Mouse (Mus musculus): ENCODE results near the gene Heyl. TPM values are rescaled to one million over a fixed set of nuclear protein-coding genes. Genes with fewer than 3 reads are reported as not detected.

Gene Heyl
- total RNA-seq (2021) = 1 to 10 TPM; 3.9 to 4.8 TPM

DNA sequence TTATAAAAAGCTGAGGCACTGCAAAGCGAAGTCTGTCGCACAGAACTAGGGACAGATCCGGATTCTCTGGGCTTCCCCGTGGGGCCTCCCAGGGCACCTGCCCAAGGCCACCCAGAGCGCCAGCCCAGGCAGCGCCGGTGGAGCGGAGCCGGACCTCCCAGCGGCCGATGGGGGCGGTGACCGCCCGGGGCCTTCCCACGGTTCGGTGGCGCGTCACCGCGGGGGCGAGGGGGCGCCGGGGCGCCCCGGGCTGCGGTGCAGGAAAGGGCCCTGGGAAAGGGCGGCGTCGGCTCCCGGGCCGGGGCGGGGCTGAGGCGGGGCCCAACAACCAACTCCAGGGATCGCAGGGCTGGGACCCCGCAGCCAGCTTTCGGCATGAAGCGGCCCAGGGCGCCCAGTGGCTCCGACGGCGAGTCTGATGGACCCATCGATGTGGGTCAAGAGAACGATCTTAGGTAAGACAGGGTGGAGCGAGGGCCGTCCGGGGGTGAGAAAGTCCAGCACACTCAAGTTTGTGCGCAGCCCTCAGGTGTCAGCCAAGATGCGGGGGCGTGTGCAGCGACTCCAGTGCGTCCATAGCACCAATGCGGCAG lies at the start of gene Heyl:
TSS of gene Heyl (plus strand) at position 65 of the 593 bp plus-strand sequence.
- DNase-seq (ENCODE audit: extremely low spot score in 1 of 2, low spot score in 1 of 2) = no peak

DNA sequence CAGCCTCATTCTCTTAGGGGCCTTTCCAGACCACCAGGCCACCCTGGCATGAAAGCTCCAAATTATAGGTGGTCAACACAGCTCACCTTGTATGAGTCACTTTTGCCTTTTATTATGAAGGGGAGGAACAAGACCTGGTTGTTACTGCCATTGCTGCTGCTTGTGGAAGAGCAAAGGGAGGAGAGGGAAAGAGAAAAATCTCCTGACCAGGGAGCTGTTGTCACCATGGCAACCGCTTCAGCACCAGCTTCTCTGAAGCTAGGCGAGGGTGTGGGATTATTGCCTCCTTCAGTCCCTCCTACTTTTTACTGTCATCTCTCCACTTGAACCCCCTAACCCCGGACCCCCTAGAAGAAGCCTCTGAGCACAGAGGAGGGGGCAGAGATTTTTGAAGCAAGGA lies 48.5 kb upstream of the Heyl start:
- DNase-seq (ENCODE audit: extremely low spot score in 1 of 2, low spot score in 1 of 2) = peak in 1 of 2 experiments; percentile 40

DNA sequence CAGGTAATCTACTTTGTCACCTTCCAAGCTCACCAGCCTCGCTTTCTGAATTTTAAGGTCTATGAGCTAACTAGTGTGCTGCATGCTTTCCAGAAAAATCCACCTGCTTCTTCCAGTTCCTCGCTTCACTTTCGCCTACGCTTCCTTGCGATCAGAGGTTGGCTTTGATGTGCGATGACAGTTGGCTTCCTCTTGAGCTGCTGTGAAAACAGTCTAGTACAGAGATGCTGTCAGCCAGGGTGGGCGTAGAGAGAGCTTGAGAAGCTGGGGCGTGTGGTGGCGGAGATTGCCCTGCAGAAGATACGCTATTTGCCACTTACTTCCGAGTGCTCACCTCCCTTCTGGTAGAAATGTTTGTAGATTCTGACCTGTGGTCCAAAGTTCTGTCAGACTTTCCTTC lies 41.0 kb upstream of the Heyl start:
- DNase-seq (ENCODE audit: extremely low spot score in 1 of 2, low spot score in 1 of 2) = no peak

DNA sequence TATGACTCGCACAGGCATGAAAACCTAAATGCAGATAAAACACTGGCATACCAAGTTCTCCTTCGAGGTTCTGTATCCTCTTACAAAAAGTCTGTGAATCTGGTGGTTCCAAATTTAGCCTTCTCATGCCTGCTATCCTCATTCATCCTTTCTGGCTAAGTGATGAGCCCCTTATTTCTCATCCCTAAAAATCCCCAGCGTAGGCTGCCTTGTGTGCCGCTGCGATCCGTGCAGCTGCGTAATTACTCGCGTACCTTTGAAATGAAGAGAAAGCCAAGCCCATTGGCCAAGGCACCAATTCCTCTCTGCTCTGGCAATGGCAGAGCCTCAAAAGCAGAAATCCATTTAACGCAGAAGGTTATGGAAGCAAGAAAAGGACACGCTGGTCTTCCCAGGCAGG lies 39.6 kb upstream of the Heyl start:
- DNase-seq (ENCODE audit: extremely low spot score in 1 of 2, low spot score in 1 of 2) = no peak

DNA sequence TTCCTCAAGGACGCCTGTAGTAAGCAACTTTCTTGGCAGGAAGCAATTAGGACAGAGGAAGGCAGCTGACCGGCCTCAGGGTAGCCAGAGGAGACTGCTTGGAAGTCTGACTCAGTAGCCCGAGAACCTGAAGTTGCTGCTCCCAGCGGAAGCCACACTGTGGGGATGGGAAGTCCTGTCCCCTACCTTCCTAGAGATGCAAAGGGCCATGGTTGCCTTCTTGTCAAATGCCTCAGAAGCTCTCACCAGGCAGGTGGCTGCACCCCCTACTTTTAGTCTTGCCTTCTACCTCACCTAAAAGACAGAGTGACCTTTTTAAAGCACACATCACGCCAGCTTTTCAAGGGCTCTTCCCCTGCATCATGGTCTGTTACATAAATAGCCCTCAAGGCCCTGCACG lies 36.7 kb upstream of the Heyl start:
- DNase-seq (ENCODE audit: extremely low spot score in 1 of 2, low spot score in 1 of 2) = no peak

DNA sequence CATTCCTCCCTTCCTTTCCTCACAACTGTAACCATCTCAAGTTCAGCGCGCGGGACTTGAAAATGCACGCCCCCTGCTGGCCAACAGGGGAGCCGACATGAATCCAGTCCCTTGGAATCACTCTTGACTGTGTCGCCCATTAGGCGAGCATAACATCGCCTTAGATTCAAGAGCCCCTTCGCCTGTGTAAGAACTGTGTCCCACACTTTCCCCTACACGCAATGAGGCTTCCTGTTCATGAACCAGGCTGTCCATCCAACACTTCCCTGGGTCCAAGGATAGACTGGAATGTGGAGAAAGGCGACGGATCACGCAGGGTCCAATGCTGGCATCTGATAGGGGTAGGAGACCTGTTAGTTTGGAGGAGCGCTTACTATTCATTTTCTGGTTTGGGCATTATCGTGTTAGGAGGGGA lies 32.6 kb upstream of the Heyl start:
- peak; percentile 63 to 83 for DNase-seq (ENCODE audit: extremely low spot score in 1 of 2, low spot score in 1 of 2)

DNA sequence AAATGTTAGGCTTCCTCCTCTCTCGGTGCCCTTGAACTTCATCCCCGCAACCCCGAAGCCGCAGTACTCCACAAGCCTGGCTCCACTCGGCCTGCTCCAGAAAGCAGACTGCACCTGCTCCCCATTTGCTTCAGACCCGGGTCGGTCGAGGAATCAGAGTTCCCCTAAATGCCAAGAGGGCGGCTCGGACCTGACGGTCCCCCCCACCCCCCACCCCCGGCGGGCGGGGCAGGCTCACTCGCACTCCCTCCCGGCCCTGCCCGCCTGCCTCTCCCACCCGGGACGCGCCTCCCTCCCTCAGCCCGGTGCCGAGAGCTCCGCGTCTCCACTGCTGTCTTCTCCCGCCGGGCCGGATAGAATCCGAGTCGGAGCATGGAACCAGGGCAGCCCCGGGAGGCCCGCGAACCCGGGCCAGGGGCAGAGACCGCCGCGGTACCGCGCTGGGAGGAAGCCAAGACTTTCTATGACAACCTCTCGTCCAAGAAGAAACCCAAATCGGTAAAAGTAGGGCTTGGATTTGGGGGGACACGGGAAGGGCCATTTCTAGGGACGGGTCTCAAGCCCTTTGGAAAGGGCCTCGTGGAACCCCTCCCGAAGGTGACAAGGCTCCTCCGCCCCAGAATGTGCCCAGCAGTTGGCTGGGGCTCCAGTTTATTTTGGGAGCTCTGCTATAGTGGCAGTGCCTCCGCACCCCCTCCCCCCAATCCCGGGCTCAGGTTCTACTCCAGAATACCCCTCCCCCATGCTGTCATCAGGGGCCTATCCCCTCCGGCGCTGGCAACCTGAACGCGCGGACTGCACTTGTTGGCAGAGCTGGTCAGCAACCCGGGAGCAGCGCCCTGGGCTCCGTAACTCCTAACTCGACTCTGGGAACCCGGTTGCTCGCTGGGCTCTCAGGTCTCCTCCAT lies 31.9 kb upstream of the Heyl start, which contains the start of gene Nt5c1a:
TSS of gene Nt5c1a (plus strand) at position 319 of the 908 bp plus-strand sequence.
- peak in 1 of 2 experiments; percentile 46 for DNase-seq (ENCODE audit: extremely low spot score in 1 of 2, low spot score in 1 of 2)

DNA sequence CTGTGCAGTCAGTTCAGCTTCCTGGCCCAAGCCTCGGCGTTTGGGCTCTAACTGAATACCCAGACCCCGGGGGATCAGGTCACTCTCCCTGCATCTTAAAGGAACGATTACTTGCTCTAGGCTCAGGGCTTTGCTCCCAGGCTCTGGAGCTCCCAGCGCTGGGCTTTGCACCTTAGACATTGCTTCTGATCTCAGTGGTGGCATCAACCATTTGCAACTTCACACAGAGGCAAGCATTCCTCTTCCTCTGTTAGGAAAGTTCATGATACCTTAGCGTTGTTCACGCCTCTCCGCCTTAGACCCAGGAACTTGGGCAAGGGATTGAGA lies 31.3 kb upstream of the Heyl start:
- DNase-seq (ENCODE audit: extremely low spot score in 1 of 2, low spot score in 1 of 2) = no peak

DNA sequence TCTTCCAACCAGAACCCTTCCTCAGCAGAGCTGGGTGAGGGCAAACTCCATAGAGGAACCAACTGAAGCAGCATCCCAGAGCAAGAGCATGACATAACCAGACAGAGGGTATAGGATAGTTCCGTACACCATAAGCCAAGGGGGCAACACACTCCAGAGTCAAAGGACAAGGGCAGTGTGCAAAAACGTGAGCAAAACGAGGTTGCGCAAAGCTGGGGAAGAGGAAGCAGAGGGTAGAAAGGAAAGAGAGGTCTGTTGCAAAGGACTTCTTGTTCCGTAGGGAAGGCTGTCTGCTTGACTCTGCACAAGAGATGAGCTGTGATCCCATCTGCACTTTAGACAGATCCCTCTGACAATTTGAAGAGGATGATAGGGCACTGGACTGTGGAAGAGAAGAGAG lies 26.0 kb upstream of the Heyl start:
- no peak for DNase-seq (ENCODE audit: extremely low spot score in 1 of 2, low spot score in 1 of 2)

DNA sequence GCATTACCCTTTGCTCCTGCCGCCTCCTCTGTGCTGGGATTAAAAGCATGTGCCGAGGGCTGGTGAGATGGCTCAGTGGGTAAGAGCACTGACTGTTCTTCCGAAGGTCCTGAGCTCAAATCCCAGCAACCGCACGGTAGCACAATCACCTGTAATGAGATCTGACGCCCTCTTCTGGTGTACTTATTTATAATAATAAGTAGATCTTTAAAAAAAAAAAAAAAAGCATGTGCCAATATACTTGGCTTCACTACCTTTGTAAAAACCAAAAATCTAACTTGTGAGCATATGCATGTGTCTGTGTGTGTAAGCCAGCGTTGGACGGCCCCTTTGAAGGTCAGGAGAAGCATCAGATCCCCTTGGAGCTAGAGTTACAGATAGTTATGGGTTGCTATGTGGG lies 22.4 kb upstream of the Heyl start:
- DNase-seq (ENCODE audit: extremely low spot score in 1 of 2, low spot score in 1 of 2) = no peak

DNA sequence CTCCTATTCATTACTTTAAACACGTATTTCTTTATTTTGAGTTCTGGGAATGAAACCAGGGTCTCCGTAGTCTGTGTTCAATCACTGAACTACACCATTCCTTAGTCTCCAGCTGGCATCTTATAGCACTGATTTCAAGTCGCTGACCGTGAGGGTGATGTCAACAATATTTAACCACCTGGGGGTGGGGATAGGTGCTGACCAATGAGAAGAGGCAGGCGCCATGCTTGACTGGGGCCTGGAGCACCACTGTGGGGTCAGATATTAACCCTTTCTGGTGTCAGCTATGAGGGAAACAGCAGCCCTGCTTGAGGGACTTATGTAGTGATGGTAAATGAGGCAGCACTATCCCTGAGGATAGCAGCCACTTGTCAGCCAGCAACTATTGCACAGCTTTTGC lies 21.9 kb upstream of the Heyl start:
- DNase-seq (ENCODE audit: extremely low spot score in 1 of 2, low spot score in 1 of 2) = no peak

DNA sequence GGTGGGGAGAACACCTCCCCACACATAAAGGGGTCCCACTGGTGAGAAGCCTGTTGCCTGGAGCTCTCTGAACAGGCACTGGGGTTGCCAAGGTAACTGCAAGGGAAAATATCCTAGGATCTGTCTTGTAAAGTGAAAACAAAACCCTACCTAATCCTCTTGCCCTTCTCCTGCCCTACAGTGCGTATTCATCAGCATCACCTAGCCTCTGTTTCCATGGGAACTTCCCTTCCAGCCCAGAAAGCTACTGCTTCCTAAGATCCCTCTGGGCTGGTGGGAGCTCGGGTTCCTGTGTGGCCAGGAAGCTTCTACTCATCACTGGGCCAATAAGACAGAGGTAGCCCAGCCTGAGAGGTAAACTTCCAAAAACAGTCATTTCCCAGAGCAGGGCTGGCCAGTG lies 21.0 kb upstream of the Heyl start:
- no peak for DNase-seq (ENCODE audit: extremely low spot score in 1 of 2, low spot score in 1 of 2)

DNA sequence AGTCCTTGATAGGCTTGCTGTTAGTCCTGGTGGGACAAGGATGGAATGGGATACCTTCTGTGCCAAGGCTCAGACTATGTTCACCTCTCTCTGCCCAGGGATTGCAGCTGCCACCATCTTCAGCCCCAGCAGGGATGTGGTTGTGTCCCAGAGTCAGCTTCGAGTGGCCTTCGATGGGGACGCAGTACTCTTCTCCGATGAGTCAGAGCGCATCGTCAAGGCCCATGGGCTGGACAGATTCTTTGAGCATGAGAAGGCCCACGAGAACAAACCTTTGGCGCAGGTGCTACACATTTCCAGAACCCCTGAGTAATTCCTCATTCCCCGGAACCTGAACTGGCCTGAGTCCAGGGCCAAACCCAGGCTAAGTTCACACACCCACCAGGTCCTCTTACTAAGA lies 19.4 kb upstream of the Heyl start:
- DNase-seq (ENCODE audit: extremely low spot score in 1 of 2, low spot score in 1 of 2) = no peak

DNA sequence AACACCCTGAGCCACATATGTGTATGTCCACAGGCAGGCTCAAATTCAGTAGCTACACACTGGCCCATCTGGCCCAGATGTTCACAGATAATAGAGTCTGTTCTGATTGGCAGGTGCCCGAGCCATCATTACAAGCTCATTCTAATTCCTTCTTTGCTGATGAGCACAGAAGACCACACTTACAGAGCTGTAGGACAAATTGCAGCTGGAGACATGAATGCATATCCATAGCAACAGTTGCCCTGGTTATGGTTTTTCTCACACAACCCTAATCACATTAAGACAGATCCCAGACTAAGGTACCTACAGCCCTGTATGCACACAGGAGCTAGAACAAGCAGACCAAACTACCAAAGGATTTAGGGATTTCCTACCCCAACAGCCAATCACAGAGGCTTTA lies 18.0 kb upstream of the Heyl start:
- DNase-seq (ENCODE audit: extremely low spot score in 1 of 2, low spot score in 1 of 2) = no peak

DNA sequence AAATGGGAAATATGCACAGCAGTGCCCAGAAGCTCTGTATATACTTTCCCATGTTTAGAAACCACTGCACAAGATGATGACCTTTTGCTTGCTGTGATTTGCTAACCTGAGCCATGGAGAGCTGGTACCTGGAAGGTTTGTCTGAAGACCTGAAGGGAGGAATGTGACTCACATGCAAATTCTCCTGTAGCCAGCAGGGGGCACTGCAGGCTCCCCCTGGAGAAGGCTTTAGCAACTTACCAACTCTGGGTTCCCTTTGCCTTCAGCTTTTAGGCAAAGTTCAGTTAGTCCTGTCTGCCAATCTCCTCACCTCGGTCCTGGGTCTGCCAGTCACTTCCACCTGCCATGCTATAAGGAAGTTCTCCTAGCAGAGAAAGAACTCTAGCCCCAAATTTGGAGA lies 16.6 kb upstream of the Heyl start:
- DNase-seq (ENCODE audit: extremely low spot score in 1 of 2, low spot score in 1 of 2) = peak in 1 of 2 experiments; percentile 65

DNA sequence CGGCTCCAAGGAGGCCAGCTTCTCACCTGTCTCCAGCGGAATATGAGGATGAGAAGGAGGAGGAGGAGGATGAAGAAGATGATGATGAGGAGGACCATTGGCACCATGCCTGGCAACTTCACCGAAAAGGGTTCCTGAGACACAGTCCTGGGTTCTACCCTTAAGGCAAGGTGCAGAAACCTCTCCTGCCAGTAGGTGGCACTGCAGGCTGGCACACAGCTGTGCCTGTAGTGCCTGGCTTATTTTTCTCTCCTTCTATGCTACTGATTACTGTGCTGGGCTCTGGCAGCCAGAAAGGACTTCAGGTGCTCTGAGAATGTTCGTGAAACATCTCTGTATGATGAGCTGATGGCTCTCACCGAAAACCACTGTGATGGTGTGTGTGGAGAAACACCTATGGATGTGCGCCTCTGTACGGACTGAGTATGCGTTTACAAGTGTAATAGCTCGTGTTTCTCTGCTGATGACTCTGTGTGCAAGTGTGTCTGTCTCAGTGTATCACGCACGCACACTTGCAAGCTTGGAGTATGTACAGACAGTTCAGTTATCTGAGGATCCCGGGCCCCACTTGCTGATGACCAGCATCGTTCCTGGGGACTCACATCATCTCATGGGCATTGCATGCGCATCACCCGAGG lies 13.5 kb upstream of the Heyl start:
- peak; percentile 69 to 89 for DNase-seq (ENCODE audit: extremely low spot score in 1 of 2, low spot score in 1 of 2)

DNA sequence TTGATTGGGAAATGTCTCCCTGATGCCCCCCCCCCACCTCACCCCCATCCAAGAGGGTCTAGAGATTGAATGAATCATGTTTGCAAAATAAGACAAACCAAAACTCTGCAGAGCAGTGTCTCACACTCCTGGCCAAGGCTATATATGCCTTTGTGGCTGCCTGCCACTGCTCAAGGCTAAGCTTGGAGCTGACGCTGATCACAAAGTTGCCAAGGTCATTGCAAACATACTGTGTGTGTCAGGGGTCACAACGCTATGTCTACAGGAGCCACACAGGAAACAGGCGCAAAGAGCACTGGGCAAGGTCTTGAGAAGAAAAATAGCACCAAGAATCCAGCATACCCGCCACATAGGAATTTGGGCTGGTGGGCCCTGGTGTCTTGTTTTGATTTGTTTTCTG lies 12.7 kb upstream of the Heyl start:
- no peak for DNase-seq (ENCODE audit: extremely low spot score in 1 of 2, low spot score in 1 of 2)

DNA sequence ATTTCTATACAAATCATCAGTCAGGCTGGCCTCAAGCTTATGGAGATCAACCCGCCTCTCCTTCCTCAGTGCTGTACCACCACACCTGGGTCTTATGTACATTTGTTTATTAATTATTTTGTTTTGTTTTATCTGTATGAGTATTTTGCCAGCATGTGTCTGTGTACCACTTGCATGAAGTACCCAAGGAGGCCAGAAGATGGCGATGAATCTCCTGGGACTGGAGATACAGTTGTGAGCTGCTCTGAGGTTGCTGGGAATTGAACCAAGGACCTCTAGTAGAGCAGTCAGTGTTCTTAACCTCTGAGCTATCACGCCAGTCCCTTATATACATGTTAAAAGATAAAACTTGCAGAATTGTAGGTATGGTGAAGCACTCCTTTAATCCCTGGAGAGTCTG lies 10.0 kb upstream of the Heyl start:
- no peak for DNase-seq (ENCODE audit: extremely low spot score in 1 of 2, low spot score in 1 of 2)

DNA sequence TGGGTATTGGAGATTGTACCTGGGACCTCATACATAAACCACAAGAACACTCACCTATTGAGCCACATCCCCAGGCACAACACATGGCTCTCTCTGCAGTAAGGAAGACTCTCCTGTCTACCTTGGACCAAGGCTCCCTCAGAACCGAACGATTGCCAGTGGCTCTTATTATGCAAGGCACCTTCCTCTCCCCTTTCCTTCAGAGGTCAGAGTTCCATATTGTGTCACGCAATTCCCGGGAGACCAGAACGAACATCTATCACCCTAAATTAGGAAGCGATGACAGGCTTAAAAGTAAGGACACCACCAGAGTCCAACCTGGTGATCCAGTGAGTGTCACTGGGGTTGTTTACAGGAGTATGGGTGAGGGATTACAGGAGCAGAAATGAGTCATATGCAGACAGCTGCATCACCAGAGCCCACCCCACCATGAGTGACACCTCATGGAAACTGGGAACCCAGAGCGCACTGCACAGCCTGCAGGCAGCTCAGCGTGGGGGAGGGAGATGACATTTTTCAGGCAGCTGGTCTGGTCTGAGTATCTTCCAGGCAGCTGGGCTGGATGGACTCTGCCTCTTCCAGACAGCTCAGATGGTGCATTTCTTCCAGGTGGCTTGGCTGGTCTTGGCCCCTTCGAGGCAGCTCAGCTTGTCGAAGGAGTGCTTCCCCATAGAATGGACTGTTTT lies 7.5 kb upstream of the Heyl start:
- no peak for DNase-seq (ENCODE audit: extremely low spot score in 1 of 2, low spot score in 1 of 2)

DNA sequence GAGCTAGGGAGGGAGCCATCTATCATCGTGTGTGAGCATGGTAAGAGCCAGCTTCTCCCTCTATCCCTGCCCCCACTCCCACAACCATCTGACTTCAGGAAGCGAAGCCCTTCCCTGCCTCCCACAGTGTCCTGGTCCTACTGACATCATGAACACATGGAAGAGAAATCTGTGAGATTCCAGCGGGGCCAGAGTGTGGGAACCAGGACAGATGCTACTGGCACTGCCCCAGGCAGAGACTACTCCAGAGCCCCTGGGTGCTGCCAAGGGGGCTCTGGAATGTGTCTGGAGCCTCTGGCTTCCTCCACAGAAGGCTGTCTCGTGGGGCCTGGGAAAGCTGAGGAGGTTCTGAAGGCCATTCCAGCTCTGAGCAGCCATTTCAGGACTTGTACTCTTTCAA lies 5.6 kb upstream of the Heyl start:
- no peak for DNase-seq (ENCODE audit: extremely low spot score in 1 of 2, low spot score in 1 of 2)

DNA sequence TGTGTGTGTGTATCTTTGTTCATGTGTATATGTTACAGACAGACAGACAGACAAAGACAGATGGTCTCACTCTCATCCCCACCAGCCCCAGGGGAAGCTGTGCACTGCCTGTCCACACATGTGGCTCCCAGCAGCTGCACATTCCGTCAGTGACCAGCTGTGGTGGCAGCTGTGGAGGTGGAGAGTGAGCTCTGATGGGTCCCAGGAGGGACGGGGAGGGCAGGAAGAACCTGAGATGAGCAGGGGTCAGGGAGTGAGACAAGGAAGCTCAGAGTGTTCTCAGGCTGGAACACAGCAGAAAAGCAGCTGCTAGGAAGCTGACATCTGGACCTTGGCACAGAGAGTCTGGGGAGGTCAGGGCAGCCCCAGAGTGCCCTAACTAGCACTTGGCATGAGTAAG lies 5.1 kb upstream of the Heyl start:
- no peak for DNase-seq (ENCODE audit: extremely low spot score in 1 of 2, low spot score in 1 of 2)
